Mouse (Mus musculus) layer of hippocampus, adult 11-12 months (tissue): ENCODE measurements around the gene Vps54.

ENCODE experiments used
- DNase-seq: peaks from one replicate; pipeline ENCODE4 v3.0.0; 2022; ENCODE audit warnings: low spot score

The Vps54 gene

GRCm38 (mm10) chr11:21339088-21339487 is 100.0 kb downstream of the Vps54 start:
- no peak for DNase-seq

GRCm38 (mm10) chr11:21343490-21343889 is 104.4 kb downstream of the Vps54 start:
- no peak for DNase-seq

GRCm38 (mm10) chr11:21346020-21346419 is 106.9 kb downstream of the Vps54 start:
- no peak for DNase-seq

GRCm38 (mm10) chr11:21348890-21349289 is 109.8 kb downstream of the Vps54 start:
- no peak for DNase-seq

GRCm38 (mm10) chr11:21351296-21351695 is 112.2 kb downstream of the Vps54 start:
- DNase-seq, result no peak

GRCm38 (mm10) chr11:21363144-21363940 is 124.3 kb downstream of the Vps54 start:
- DNase-seq, result no peak

GRCm38 (mm10) chr11:21368466-21368865 is 129.4 kb downstream of the Vps54 start:
- no peak for DNase-seq

GRCm38 (mm10) chr11:21369248-21370016 is 130.4 kb downstream of the Vps54 start:
- no peak for DNase-seq

GRCm38 (mm10) chr11:21370399-21371121 is 131.5 kb downstream of the Vps54 start:
- DNase-seq, result peak; percentile 41
